Mouse (Mus musculus): Measurements from ENCODE around the gene Rcl1. TPM values are rescaled to one million over a fixed set of nuclear protein-coding genes. Genes with fewer than 3 reads are reported as not detected.

The Rcl1 gene
- total and polyA plus RNA-seq, 3 experiments: 32.8 to 57.4 (median 47.1) TPM

DNA sequence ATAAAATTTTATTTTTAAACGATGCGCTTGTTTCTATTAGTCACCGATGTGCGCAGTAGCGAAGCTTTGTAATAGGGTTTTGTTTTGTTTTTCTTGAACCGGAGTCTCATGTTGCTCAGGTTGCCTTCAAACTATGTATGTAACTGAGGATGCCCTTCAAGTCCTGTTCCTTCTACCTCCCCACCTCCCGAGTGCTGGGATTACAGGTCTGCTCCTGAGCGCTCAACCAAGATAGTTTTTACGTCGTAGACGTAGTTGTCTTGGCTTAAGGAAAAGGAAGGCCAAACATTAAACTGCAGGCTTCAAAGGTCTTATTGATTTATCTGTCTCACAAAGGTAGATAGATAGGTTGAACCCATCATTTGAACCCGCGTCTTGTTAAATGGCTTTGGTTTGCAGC is 923 bp downstream of the Rcl1 start:
- peaks cover 33% of the 10 kb centered on the region for H3K36me3 ChIP-seq (replicated peaks)
- H3K4me3 ChIP-seq (ENCODE audit: low read depth, low read length): peak overlapping the region; percentile 100
- no peak for DNase-seq (ENCODE audit: low spot score)
- no peak for ATAC-seq (ENCODE audit: extremely low read depth, insufficient number of reproducible peaks, low FRiP score, poor library complexity, severe bottlenecking)
- TF ChIP-seq GATA2 (IDR thresholded peaks at IDR 0.05; ENCODE audit: borderline replicate concordance, low read depth, low read length): no peak
- TF ChIP-seq POLR2AphosphoS5 (IDR thresholded peaks at IDR 0.05; ENCODE audit: insufficient replicate concordance, low read depth, low read length): no peak
- TF ChIP-seq GATA1 (IDR thresholded peaks at IDR 0.05; ENCODE audit: borderline replicate concordance, low read length): no peak
- no peak for TF ChIP-seq CTCF (IDR thresholded peaks at IDR 0.05; ENCODE audit: low read depth, low read length)
- no peak for TF ChIP-seq TAL1 (conservative IDR thresholded peaks at IDR 0.05; ENCODE audit: low read depth, low read length)
- H3K9me3 ChIP-seq (replicated peaks): no peaks in the 10 kb centered on the region
- H3K27me3 ChIP-seq (ENCODE audit: insufficient read depth, low read length): no peaks in the 10 kb centered on the region
- H3K4me1 ChIP-seq (ENCODE audit: insufficient read depth, low read depth, low read length): peaks cover 48% of the 10 kb centered on the region

- H3K4me1 ChIP-seq (ENCODE audit: insufficient read depth, low read depth, low read length): peaks cover 39% of the 10 kb centered on the region
- H3K36me3 ChIP-seq (replicated peaks): peaks cover 47% of the 10 kb centered on the region
- no peaks in the 10 kb centered on the region for H3K9me3 ChIP-seq (replicated peaks)
- TF ChIP-seq TAL1 (conservative IDR thresholded peaks at IDR 0.05; ENCODE audit: low read depth, low read length): no peak
- no peak for TF ChIP-seq GATA1 (IDR thresholded peaks at IDR 0.05; ENCODE audit: borderline replicate concordance, low read length)
- TF ChIP-seq CTCF (IDR thresholded peaks at IDR 0.05; ENCODE audit: low read depth, low read length): no peak
- DNase-seq (ENCODE audit: low spot score) (no peak), ATAC-seq (ENCODE audit: extremely low read depth, insufficient number of reproducible peaks, low FRiP score, poor library complexity, severe bottlenecking) (no peak)
- no peak overlapping the region for H3K4me3 ChIP-seq (ENCODE audit: low read depth, low read length)
- no peaks in the 10 kb centered on the region for H3K27me3 ChIP-seq (ENCODE audit: insufficient read depth, low read length)
Measured at GRCm38 (mm10) chr19:29105816-29106215, 4.6 kb downstream of the Rcl1 start.

- DNase-seq (ENCODE audit: low spot score): no peak
- no peak overlapping the region for H3K4me3 ChIP-seq (ENCODE audit: low read depth, low read length)
- peaks cover 47% of the 10 kb centered on the region for H3K36me3 ChIP-seq (replicated peaks)
- no peaks in the 10 kb centered on the region for H3K27me3 ChIP-seq (ENCODE audit: insufficient read depth, low read length)
- no peaks in the 10 kb centered on the region for H3K9me3 ChIP-seq (replicated peaks)
- TF ChIP-seq TAL1 (conservative IDR thresholded peaks at IDR 0.05; ENCODE audit: low read depth, low read length) (no peak), CTCF (IDR thresholded peaks at IDR 0.05; ENCODE audit: low read depth, low read length) (no peak), GATA2 (IDR thresholded peaks at IDR 0.05; ENCODE audit: borderline replicate concordance, low read depth, low read length) (no peak), POLR2AphosphoS5 (IDR thresholded peaks at IDR 0.05; ENCODE audit: insufficient replicate concordance, low read depth, low read length) (no peak), GATA1 (IDR thresholded peaks at IDR 0.05; ENCODE audit: borderline replicate concordance, low read length) (no peak)
- no peak for ATAC-seq (ENCODE audit: extremely low read depth, insufficient number of reproducible peaks, low FRiP score, poor library complexity, severe bottlenecking)
- peaks cover 38% of the 10 kb centered on the region for H3K4me1 ChIP-seq (ENCODE audit: insufficient read depth, low read depth, low read length)
Measured at GRCm38 (mm10) chr19:29106261-29106660, 5.1 kb downstream of the Rcl1 start.

DNA sequence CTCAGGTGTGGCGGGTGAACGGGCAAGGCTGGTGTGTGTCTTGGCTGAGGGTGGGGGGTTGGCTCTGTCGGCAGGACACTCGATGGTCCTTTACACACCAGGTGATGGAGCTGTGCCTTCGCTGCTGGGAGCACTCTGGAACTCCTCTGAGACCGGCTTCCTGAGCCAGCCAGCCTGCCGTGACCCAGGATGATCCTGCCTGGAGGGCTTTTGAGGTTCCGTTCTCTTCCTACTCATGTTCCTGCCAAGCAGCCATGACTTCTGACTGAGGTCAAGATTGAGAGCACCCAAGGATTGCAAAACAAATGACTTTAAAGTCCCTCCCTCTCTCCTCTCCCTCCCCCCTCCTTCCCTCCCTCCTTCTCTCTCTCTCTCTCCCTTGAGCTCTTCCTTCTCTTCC is 11.5 kb downstream of the Rcl1 start:
- Histone ChIP-seq H3K36me3 (replicated peaks) (peaks cover 64% of the 10 kb centered on the region), H3K4me1 (ENCODE audit: insufficient read depth, low read depth, low read length) (peaks cover 11% of the 10 kb centered on the region), H3K27me3 (ENCODE audit: insufficient read depth, low read length) (no peaks in the 10 kb centered on the region), H3K4me3 (ENCODE audit: low read depth, low read length) (no peak overlapping the region), H3K9me3 (replicated peaks) (peaks cover 5% of the 10 kb centered on the region)
- no peak for DNase-seq (ENCODE audit: low spot score)
- no peak for ATAC-seq (ENCODE audit: extremely low read depth, insufficient number of reproducible peaks, low FRiP score, poor library complexity, severe bottlenecking)
- TF ChIP-seq CTCF (IDR thresholded peaks at IDR 0.05; ENCODE audit: low read depth, low read length) (no peak), POLR2AphosphoS5 (IDR thresholded peaks at IDR 0.05; ENCODE audit: insufficient replicate concordance, low read depth, low read length) (no peak), GATA2 (IDR thresholded peaks at IDR 0.05; ENCODE audit: borderline replicate concordance, low read depth, low read length) (no peak), GATA1 (IDR thresholded peaks at IDR 0.05; ENCODE audit: borderline replicate concordance, low read length) (no peak), TAL1 (conservative IDR thresholded peaks at IDR 0.05; ENCODE audit: low read depth, low read length) (no peak)

- Histone ChIP-seq H3K27me3 (ENCODE audit: insufficient read depth, low read length) (no peaks in the 10 kb centered on the region), H3K4me3 (ENCODE audit: low read depth, low read length) (no peak overlapping the region), H3K36me3 (replicated peaks) (peaks cover 68% of the 10 kb centered on the region), H3K4me1 (ENCODE audit: insufficient read depth, low read depth, low read length) (peaks cover 7% of the 10 kb centered on the region), H3K9me3 (replicated peaks) (peaks cover 5% of the 10 kb centered on the region)
- DNase-seq (ENCODE audit: low spot score): no peak
- no peak for TF ChIP-seq POLR2AphosphoS5 (IDR thresholded peaks at IDR 0.05; ENCODE audit: insufficient replicate concordance, low read depth, low read length)
- no peak for TF ChIP-seq GATA1 (IDR thresholded peaks at IDR 0.05; ENCODE audit: borderline replicate concordance, low read length)
- TF ChIP-seq GATA2 (IDR thresholded peaks at IDR 0.05; ENCODE audit: borderline replicate concordance, low read depth, low read length): no peak
- no peak for TF ChIP-seq TAL1 (conservative IDR thresholded peaks at IDR 0.05; ENCODE audit: low read depth, low read length)
- TF ChIP-seq CTCF (IDR thresholded peaks at IDR 0.05; ENCODE audit: low read depth, low read length): no peak
- no peak for ATAC-seq (ENCODE audit: extremely low read depth, insufficient number of reproducible peaks, low FRiP score, poor library complexity, severe bottlenecking)
Measured at GRCm38 (mm10) chr19:29113746-29114649, 12.8 kb downstream of the Rcl1 start.

GRCm38 (mm10) chr19:29116796-29117195 is 15.6 kb downstream of the Rcl1 start:
- Histone ChIP-seq H3K9me3 (replicated peaks) (peaks cover 5% of the 10 kb centered on the region), H3K36me3 (replicated peaks) (peaks cover 95% of the 10 kb centered on the region), H3K4me3 (ENCODE audit: low read depth, low read length) (no peak overlapping the region), H3K4me1 (ENCODE audit: insufficient read depth, low read depth, low read length) (peaks cover 12% of the 10 kb centered on the region), H3K27me3 (ENCODE audit: insufficient read depth, low read length) (no peaks in the 10 kb centered on the region)
- DNase-seq (ENCODE audit: low spot score) (no peak), ATAC-seq (ENCODE audit: extremely low read depth, insufficient number of reproducible peaks, low FRiP score, poor library complexity, severe bottlenecking) (no peak)
- TF ChIP-seq TAL1 (conservative IDR thresholded peaks at IDR 0.05; ENCODE audit: low read depth, low read length) (no peak), GATA2 (IDR thresholded peaks at IDR 0.05; ENCODE audit: borderline replicate concordance, low read depth, low read length) (no peak), GATA1 (IDR thresholded peaks at IDR 0.05; ENCODE audit: borderline replicate concordance, low read length) (no peak), CTCF (IDR thresholded peaks at IDR 0.05; ENCODE audit: low read depth, low read length) (no peak), POLR2AphosphoS5 (IDR thresholded peaks at IDR 0.05; ENCODE audit: insufficient replicate concordance, low read depth, low read length) (no peak)
